Mouse (Mus musculus): ENCODE measurements around the gene Nab1.

DNA sequence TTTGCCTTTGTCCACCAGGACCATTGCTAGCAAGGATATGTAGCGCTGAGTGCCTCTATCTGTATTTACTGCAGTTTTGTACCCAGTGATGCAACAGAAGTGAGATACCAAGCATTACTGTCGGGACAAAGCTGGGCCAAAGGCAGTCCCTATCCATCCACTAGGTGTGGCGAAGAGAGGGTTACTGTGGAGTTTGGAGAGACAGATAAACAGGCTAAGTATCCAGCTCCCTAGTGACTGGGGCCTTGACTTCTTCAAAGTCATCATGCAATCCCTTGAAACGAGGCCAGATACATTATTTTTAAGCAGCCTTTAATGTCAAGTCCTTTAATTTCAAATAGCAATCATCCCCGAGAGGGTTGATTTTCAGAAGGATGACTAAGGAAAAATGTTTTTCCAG, 47.0 kb upstream of the Nab1 start:
- no peak for TF ChIP-seq CTCF (IDR thresholded peaks at IDR 0.05; ENCODE audit: low read depth, low read length)
- no peak for TF ChIP-seq POLR2A (IDR thresholded peaks at IDR 0.05; ENCODE audit: extremely low read depth, insufficient read depth, low read length)
